In the genomic region with DNA sequence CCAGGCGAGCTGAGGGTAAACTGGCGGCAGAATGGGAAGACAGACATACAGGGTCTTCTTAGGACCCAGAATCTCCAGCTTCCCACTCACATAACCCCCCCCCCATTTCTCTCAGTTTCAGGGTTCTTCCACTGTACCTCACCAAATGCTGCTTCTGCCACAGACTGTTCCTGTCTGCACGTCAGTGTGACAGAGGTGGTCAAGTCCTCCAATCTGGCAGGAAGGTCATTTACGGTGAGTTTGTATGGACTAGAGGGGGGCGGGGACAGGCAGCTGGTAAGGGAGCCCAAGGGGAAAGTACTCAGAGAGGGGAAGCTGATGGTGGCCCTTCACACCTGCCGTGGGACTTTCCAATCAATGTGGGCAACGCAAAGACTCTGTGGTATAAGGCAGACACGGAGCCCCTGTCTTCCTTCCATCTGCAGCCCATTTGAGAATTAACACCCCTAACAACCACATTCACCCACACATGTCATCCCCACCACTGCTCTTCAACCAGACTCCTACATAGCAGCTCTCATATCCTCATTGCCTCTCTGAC, we compare ENCODE assay signal across 25 mouse cellular contexts. TPM values are rescaled to one million over a fixed set of nuclear protein-coding genes. Genes with fewer than 3 reads are reported as not detected.
A peak's percentile ranks its signal among the peaks of the same experiment; 100 is the strongest.
DNase-seq lines count a peak whose midpoint lies in the region; ATAC-seq and TF ChIP-seq lines count a peak whose summit lies in the region.
"Had no signal": no experiment of that assay in that cellular context is flagged by ENCODE, and none has a peak within 500 bp of the region (broad histone marks: within the 10 kb centered on the region; RNA-seq: fewer than 3 reads in every experiment).

No protein-coding gene starts in this region.

- ATAC-seq in heart, embryonic 11.5 days (replicated peaks; ENCODE audit: insufficient number of reproducible peaks, low FRiP score, low TSS enrichment) = no peak
- no peak for ATAC-seq in kidney, embryonic 15.5 days (replicated peaks; ENCODE audit: low FRiP score)
- ATAC-seq in kidney, embryonic 16.5 days (ENCODE audit: low FRiP score, low TSS enrichment) = no peak
- no peak for ATAC-seq in heart, embryonic 16.5 days (replicated peaks; ENCODE audit: extremely low read depth, insufficient read depth, low FRiP score)
- ATAC-seq: forebrain, embryonic 15.5 days had no signal

- no peak overlapping the region for H3K4me2 ChIP-seq in heart, embryonic 11.5 days
- no peak overlapping the region for H3K4me2 ChIP-seq in kidney, embryonic 15.5 days
- H3K4me2 ChIP-seq in kidney, embryonic 16.5 days (replicated peaks; ENCODE audit: low read depth, low read length) = no peak overlapping the region
- no peak overlapping the region for H3K4me2 ChIP-seq in heart, embryonic 16.5 days (ENCODE audit: low read depth, low read length)
- H3K4me2 ChIP-seq: forebrain, embryonic 15.5 days; hindbrain, embryonic 14.5 days; liver, embryonic 13.5 days; neural tube, embryonic 13.5 days had no signal

- intact Hi-C loops in left cerebral cortex, adult 2 months (cut with DNase I) = no loop called here

- TF ChIP-seq CTCF in left cerebral cortex, adult 2 months (IDR thresholded peaks at IDR 0.05) = no peak

- no peaks in the 10 kb centered on the region for H3K27me3 ChIP-seq in heart, embryonic 11.5 days (ENCODE audit: control insufficient read depth, insufficient read depth, low read length)
- H3K27me3 ChIP-seq in kidney, embryonic 15.5 days = no peaks in the 10 kb centered on the region
- no peaks in the 10 kb centered on the region; the same call in 1 of the 2 replicates for H3K27me3 ChIP-seq in kidney, embryonic 16.5 days (ENCODE audit: insufficient read depth, low read length)
- H3K27me3 ChIP-seq in heart, embryonic 16.5 days (ENCODE audit: control insufficient read depth, insufficient read depth, low read length) = no peaks in the 10 kb centered on the region
- H3K27me3 ChIP-seq: forebrain, embryonic 15.5 days; liver, embryonic 13.5 days; neural tube, embryonic 13.5 days had no signal

- H3K27ac ChIP-seq in heart, embryonic 11.5 days (ENCODE audit: low read depth, low read length) = peak overlapping the region; percentile 59
- 0 out of 2 replicates have a peak overlapping the region, but pooled peaks have one; percentile 1 for H3K27ac ChIP-seq in kidney, embryonic 15.5 days
- no peak overlapping the region for H3K27ac ChIP-seq in kidney, embryonic 16.5 days (ENCODE audit: low read length)
- H3K27ac ChIP-seq in heart, embryonic 16.5 days (ENCODE audit: low read length) = peak overlapping the region; percentile 64
- no peak overlapping the region for H3K27ac ChIP-seq in left cerebral cortex, adult 2 months
- H3K27ac ChIP-seq: forebrain, embryonic 15.5 days; hindbrain, embryonic 14.5 days; liver, embryonic 13.5 days; neural tube, embryonic 13.5 days had no signal

- no peaks in the 10 kb centered on the region for H3K36me3 ChIP-seq in heart, embryonic 11.5 days (ENCODE audit: control insufficient read depth, insufficient read depth, low read length)
- H3K36me3 ChIP-seq in kidney, embryonic 15.5 days = no peaks in the 10 kb centered on the region
- H3K36me3 ChIP-seq in kidney, embryonic 16.5 days (ENCODE audit: insufficient read depth, low read length) = no peaks in the 10 kb centered on the region
- H3K36me3 ChIP-seq in heart, embryonic 16.5 days (ENCODE audit: control insufficient read depth, insufficient read depth) = no peaks in the 10 kb centered on the region
- H3K36me3 ChIP-seq: forebrain, embryonic 15.5 days; liver, embryonic 13.5 days; neural tube, embryonic 13.5 days had no signal

- 72% methylated on average over 8 of the region's 8 CpGs for WGBS in heart, embryonic 11.5 days (ENCODE audit: insufficient replicate concordance)
- WGBS in kidney, embryonic 15.5 days = 82% methylated on average over 8 of the region's 8 CpGs
- whole genome bisulfite sequencing in kidney, embryonic 16.5 days = 76% methylated on average over 8 of the region's 8 CpGs
- WGBS in heart, embryonic 16.5 days = 73% methylated on average over 8 of the region's 8 CpGs

- H3K4me3 ChIP-seq in heart, embryonic 11.5 days (ENCODE audit: low read depth, low read length) = no peak overlapping the region
- H3K4me3 ChIP-seq in kidney, embryonic 15.5 days (replicated peaks) = no peak overlapping the region
- no peak overlapping the region for H3K4me3 ChIP-seq in kidney, embryonic 16.5 days (ENCODE audit: low read length)
- no peak overlapping the region for H3K4me3 ChIP-seq in heart, embryonic 16.5 days (ENCODE audit: low read length)
- no peak overlapping the region for H3K4me3 ChIP-seq in left cerebral cortex, adult 2 months
- H3K4me3 ChIP-seq: forebrain, embryonic 15.5 days; liver, embryonic 13.5 days; neural tube, embryonic 13.5 days had no signal

- no peak for DNase-seq in heart, adult 18-20 months
- no peak for DNase-seq in left cerebral cortex, adult 2 months (ENCODE audit: extremely low spot score in 1 of 2, low spot score in 2 of 2)
- no peak for DNase-seq in spleen, postnatal 4 days (ENCODE audit: low spot score in 2 of 2)
- DNase-seq: adrenal gland, postnatal 14 days; B cell, adult 2 months; cerebellum, adult 8-10 months; kidney, postnatal 36 days; liver, embryonic 13.5 days; lung, adult 2 months; midbrain, embryonic 14.5 days; retina, postnatal 1 day; right cerebral cortex, postnatal 25 days; spleen, adult 18-20 months; thymus, postnatal 25 days had no signal

- 0 out of 2 replicates have a peak overlapping the region, but pooled peaks have one; percentile 16 for H3K9ac ChIP-seq in heart, embryonic 11.5 days (ENCODE audit: low read depth, low read length)
- H3K9ac ChIP-seq in kidney, embryonic 15.5 days = no peak overlapping the region
- no peak overlapping the region for H3K9ac ChIP-seq in kidney, embryonic 16.5 days (replicated peaks; ENCODE audit: low read length)
- no peak overlapping the region for H3K9ac ChIP-seq in heart, embryonic 16.5 days (ENCODE audit: low read length)
- H3K9ac ChIP-seq: forebrain, embryonic 15.5 days; hindbrain, embryonic 14.5 days; liver, embryonic 13.5 days; neural tube, embryonic 13.5 days had no signal

- H3K9me3 ChIP-seq in heart, embryonic 11.5 days (replicated peaks; ENCODE audit: control insufficient read depth, low read length) = no peaks in the 10 kb centered on the region
- no peaks in the 10 kb centered on the region for H3K9me3 ChIP-seq in kidney, embryonic 15.5 days (replicated peaks)
- H3K9me3 ChIP-seq in kidney, embryonic 16.5 days (ENCODE audit: low read length) = no peaks in the 10 kb centered on the region
- H3K9me3 ChIP-seq in heart, embryonic 16.5 days (replicated peaks; ENCODE audit: control insufficient read depth, low read length) = no peaks in the 10 kb centered on the region
- H3K9me3 ChIP-seq: forebrain, embryonic 15.5 days; liver, embryonic 13.5 days; neural tube, embryonic 13.5 days had no signal

- peaks cover 18% of the 10 kb centered on the region for H3K4me1 ChIP-seq in heart, embryonic 11.5 days (ENCODE audit: control insufficient read depth, insufficient read depth, low read length)
- peaks cover 13% of the 10 kb centered on the region for H3K4me1 ChIP-seq in kidney, embryonic 15.5 days
- H3K4me1 ChIP-seq in kidney, embryonic 16.5 days (ENCODE audit: insufficient read depth, low read length) = peaks cover 4% of the 10 kb centered on the region; the same call in 1 of the 2 replicates
- H3K4me1 ChIP-seq in heart, embryonic 16.5 days (ENCODE audit: control insufficient read depth, insufficient read depth, low read length) = peaks cover 14% of the 10 kb centered on the region
- H3K4me1 ChIP-seq: forebrain, embryonic 15.5 days; liver, embryonic 13.5 days had no signal

RNA-seq across cellular contexts. Expression of a gene that starts 10.2 kb away (rescaled TPM):
- 0.17 TPM in 1 of 2 replicates, not detected in the other for polyA plus RNA-seq in heart, embryonic 11.5 days (2014; fragmentation: Nextera tagmentation; extraction: Ambion mirVana)
- under 1 TPM; 0.12 to 0.13 TPM for total RNA-seq in heart, adult 18-20 months (2021)
- polyA plus RNA-seq in kidney, embryonic 15.5 days (2015; fragmentation: Nextera tagmentation; extraction: Ambion mirVana) = 2.1 TPM in 2 replicates
- polyA plus RNA-seq in kidney, embryonic 16.5 days (2015; fragmentation: Nextera tagmentation; extraction: Ambion mirVana) = 2.6 and 2.9 TPM in 2 replicates
- 0.17 and 0.39 TPM in 2 replicates for polyA plus RNA-seq in heart, embryonic 16.5 days (2015; fragmentation: Nextera tagmentation; extraction: Ambion mirVana)
- not detected for total RNA-seq in left cerebral cortex, adult 2 months (2021)
- total RNA-seq: gastrocnemius, adult 8-10 months; left cerebral cortex, adult 18-20 months had no signal
- polyA plus RNA-seq: forebrain, embryonic 15.5 days; hindbrain, embryonic 14.5 days; liver, embryonic 13.5 days; midbrain, embryonic 14.5 days; neural tube, embryonic 13.5 days had no signal

RNA-seq across cellular contexts. Expression of a gene that starts 41.1 kb away (rescaled TPM):
- 0.29 and 0.58 TPM in 2 replicates for polyA plus RNA-seq in heart, embryonic 11.5 days (2014; fragmentation: Nextera tagmentation; extraction: Ambion mirVana)
- total RNA-seq in heart, adult 18-20 months (2021) = not detected
- 3.2 and 3.8 TPM in 2 replicates for polyA plus RNA-seq in kidney, embryonic 15.5 days (2015; fragmentation: Nextera tagmentation; extraction: Ambion mirVana)
- polyA plus RNA-seq in kidney, embryonic 16.5 days (2015; fragmentation: Nextera tagmentation; extraction: Ambion mirVana) = 3.3 and 3.5 TPM in 2 replicates
- 1.1 and 1.5 TPM in 2 replicates for polyA plus RNA-seq in heart, embryonic 16.5 days (2015; fragmentation: Nextera tagmentation; extraction: Ambion mirVana)
- total RNA-seq in left cerebral cortex, adult 2 months (2021) = 1 to 10 TPM in 1 of 2 experiments, under 1 TPM in 1; 0.66 to 1.2 TPM
- total RNA-seq: adrenal gland, postnatal 14 days; gastrocnemius, adult 8-10 months; megakaryocyte, adult 5-6 weeks had no signal
- polyA plus RNA-seq: midbrain, embryonic 14.5 days; stomach, embryonic 14.5 days had no signal

RNA-seq across cellular contexts. Expression of a gene that starts 42.9 kb away (rescaled TPM):
- polyA plus RNA-seq in heart, embryonic 11.5 days (2014; fragmentation: Nextera tagmentation; extraction: Ambion mirVana) = 1.6 and 2.5 TPM in 2 replicates
- total RNA-seq in heart, adult 18-20 months (2021) = 1 to 10 TPM; 3.8 to 4.0 TPM
- polyA plus RNA-seq in kidney, embryonic 15.5 days (2015; fragmentation: Nextera tagmentation; extraction: Ambion mirVana) = 4.4 and 5.6 TPM in 2 replicates
- polyA plus RNA-seq in kidney, embryonic 16.5 days (2015; fragmentation: Nextera tagmentation; extraction: Ambion mirVana) = 5.0 and 5.9 TPM in 2 replicates
- polyA plus RNA-seq in heart, embryonic 16.5 days (2015; fragmentation: Nextera tagmentation; extraction: Ambion mirVana) = 5.6 and 7.7 TPM in 2 replicates
- 1 to 10 TPM; 5.0 to 6.4 TPM for total RNA-seq in left cerebral cortex, adult 2 months (2021)

Comparison
In these comparisons a context has a peak if more than half of its experiments do, and no peak if none do; other contexts are left out.
1. H3K27ac ChIP-seq: peak in heart, embryonic 11.5 days (single experiment), kidney, embryonic 15.5 days (single experiment) and heart, embryonic 16.5 days (single experiment); none in kidney, embryonic 16.5 days (single experiment) and left cerebral cortex, adult 2 months (single experiment).